Mouse (Mus musculus) cerebellum, adult 2 months (tissue): ENCODE measurements at regions not wholly inside any gene's neighbourhood (a gene's known extent, or its start where the extent isn't known, plus 50 kb on each side); places are given as distances from the start of the nearest gene placed in this dataset.

Experiments used
- CTCF ChIP-seq: fragments of 200-500 bp; IDR thresholded peaks from 2 replicates; pipeline ENCODE4 v1.5.1; 2011; ENCODE audit warnings: low read depth, mild to moderate bottlenecking, control low read depth, low read length, moderate library complexity, borderline replicate concordance; ENCODE audit not compliant: insufficient read depth
- POLR2A ChIP-seq: fragments of 200-500 bp; IDR thresholded peaks from 2 replicates; pipeline ENCODE4 v1.6.1; 2011; ENCODE audit warnings: low read length, control low read depth, borderline replicate concordance; ENCODE audit not compliant: insufficient read depth

GRCm38 (mm10) chr13:97438692-97439091 lies 197.8 kb downstream of the Enc1 start:
- TF ChIP-seq POLR2A = no peak
- no peak for TF ChIP-seq CTCF
